Mouse (Mus musculus): ENCODE data around the gene Pbp2.

Pbp2 gene

GRCm38 (mm10) chr6:135310305-135310704 is at the start of gene Pbp2:
TSS of gene Pbp2 (minus strand) at chr6:135310405.
- DNase-seq (ENCODE audit: low read depth in 1 of 2, low spot score in 2 of 2), result no peak

DNA sequence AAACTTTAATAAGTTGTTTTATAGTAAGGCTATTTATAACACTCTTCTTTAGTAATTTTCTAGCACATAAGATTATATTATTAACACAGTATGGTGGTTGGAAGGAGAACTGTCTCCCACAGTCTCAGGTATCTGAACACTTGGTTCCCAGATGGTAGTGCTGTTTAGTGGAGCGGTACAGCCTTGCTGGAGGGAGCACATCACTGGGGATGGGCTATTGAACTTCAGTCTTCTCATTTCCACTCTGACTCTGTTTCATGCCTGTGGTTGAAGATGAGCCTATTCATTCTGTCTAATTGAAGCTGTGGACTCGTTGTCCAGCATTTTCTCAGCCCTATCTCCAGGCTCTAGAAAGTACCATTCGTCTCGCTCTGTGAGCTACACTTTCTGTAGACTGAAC is 44.7 kb upstream of the Pbp2 start:
- DNase-seq (ENCODE audit: low read depth in 1 of 2, low spot score in 2 of 2), result no peak

GRCm38 (mm10) chr6:135352537-135352936 is 42.3 kb upstream of the Pbp2 start:
- DNase-seq (ENCODE audit: low read depth in 1 of 2, low spot score in 2 of 2), result no peak

DNA sequence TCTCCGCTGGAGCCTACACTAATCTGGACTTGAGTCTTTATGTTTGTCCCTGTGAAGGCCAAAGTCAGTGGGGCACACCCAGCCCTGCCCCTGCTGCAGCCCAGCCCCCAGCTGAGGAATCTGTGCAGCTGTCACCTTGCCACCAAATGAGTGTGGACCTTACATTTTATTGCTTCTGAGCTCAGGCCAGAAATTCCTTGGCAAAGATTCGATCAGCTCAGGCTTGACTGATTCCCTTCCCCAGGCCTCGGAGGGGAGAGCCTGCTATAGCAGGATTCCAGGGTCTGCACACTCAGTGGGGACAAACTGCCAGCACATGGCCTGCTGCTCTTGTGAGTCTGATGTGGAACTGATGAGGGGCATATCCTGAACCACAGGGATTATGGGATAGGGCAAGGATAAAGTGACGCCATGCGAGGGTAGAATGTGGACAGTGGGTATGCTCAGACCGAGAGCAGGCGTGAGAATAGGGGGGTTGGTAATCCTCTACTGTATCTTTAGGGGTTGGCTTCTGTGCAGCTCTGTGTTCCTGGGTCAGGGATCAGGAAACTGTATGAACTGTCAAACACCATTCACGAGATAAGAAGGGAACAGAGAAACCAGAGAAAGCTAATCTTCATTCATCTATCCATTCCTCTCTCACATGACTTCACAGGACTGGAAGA is 41.6 kb upstream of the Pbp2 start:
- DNase-seq (ENCODE audit: low read depth in 1 of 2, low spot score in 2 of 2), result no peak

DNA sequence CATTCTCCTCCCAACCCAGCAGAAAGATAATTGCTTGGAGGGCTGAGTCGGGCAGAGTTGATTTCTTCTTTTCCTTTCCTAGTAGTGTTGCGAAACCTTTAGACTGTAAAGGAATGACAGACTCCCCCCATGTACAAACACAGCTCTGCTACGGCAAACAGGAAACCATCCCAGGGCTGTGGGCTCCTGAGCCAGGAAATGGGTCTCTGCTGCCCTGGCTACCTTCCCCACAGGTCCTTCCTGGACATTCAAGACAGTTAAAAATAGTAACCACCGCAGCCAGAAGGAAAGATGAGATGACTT is 30.8 kb upstream of the Pbp2 start:
- DNase-seq (ENCODE audit: low read depth in 1 of 2, low spot score in 2 of 2), result no peak

GRCm38 (mm10) chr6:135340355-135341075 is 30.3 kb upstream of the Pbp2 start:
- no peak for DNase-seq (ENCODE audit: low read depth in 1 of 2, low spot score in 2 of 2)

GRCm38 (mm10) chr6:135336376-135336775 is 26.2 kb upstream of the Pbp2 start:
- DNase-seq (ENCODE audit: low read depth in 1 of 2, low spot score in 2 of 2), result no peak

GRCm38 (mm10) chr6:135333994-135334651 is 23.9 kb upstream of the Pbp2 start:
- DNase-seq (ENCODE audit: low read depth in 1 of 2, low spot score in 2 of 2), result no peak

DNA sequence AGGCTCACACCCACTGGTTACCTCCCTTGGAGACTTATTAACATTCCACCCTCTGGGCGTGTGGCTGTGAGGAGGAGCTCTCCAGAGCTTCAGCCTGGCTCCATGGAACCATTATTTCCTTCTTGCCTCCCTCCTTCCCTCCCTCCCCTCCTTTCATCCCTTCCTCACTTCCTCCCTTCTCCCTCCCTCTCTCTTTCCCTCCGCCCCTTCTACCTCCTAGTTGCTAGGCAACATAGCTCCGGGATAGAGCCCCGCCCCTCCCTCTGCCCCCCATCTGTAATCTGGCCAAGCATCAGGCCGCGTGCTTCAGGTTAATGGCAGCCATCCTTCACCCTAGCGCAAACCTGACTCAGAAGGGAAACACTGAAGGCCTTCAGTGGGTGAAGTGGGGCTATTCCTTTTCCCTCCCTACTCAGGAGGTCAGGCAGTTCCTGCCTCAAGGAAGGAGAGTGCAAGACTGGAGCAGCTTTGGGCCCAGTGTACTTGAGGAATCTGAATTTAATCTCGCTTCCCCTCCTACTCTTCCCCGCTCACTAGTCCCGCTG is 22.6 kb upstream of the Pbp2 start:
- no peak for DNase-seq (ENCODE audit: low read depth in 1 of 2, low spot score in 2 of 2)

GRCm38 (mm10) chr6:135331916-135332315 is 21.7 kb upstream of the Pbp2 start:
- no peak for DNase-seq (ENCODE audit: low read depth in 1 of 2, low spot score in 2 of 2)

GRCm38 (mm10) chr6:135326847-135327246 is 16.6 kb upstream of the Pbp2 start:
- DNase-seq (ENCODE audit: low read depth in 1 of 2, low spot score in 2 of 2), result no peak

DNA sequence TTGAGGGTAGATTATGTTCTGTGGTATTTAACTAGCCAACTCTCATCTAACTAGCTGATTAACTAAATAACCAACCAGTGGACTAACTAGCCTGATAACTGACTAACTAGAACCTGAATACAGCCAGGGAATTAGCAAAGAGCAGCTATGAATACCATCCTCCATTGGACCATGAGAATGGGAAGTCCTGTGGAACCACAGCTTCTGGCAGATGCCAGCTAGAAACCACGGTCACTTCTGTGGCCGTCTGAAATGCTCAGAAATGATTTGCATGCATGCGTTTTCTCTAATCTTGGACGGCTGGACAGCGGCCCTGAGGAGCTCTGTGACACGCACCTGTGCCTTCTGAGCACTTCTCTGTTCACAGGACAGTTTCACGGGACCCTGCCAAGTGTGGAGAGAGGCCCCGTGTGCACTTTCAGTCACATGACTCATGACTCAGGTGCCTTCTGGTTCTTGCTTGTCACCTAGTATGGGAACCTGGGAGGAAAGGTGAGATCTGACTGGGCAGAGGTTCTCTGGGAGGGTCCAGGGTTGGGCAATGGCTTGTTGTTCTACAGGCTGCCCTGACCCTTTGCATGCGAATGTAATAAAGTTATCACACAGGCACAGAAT is 14.6 kb upstream of the Pbp2 start:
- no peak for DNase-seq (ENCODE audit: low read depth in 1 of 2, low spot score in 2 of 2)

DNA sequence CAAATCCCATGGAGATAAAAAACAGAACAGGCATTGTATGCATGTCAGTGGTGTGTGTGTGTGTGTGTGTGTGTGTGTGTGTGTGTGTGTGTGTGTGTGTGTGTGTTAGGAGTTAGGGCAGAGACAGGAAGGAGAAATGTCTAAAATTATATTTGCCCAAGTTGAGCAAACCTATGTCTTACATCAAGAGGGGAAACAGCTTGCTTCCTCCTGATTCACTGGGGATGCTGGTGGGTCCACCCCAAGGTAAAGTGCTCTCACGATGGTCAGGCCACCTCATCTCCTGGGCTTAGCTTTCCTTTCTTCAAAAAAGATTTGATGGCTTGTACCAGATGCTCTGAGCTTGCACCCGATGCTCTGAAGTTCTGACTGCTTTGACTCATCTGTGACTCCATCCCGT is 13.9 kb upstream of the Pbp2 start:
- DNase-seq (ENCODE audit: low read depth in 1 of 2, low spot score in 2 of 2), result no peak

GRCm38 (mm10) chr6:135323311-135323982 is 13.2 kb upstream of the Pbp2 start:
- peak; percentile 14 to 41 for DNase-seq (ENCODE audit: low read depth in 1 of 2, low spot score in 2 of 2)

GRCm38 (mm10) chr6:135322749-135323148 is 12.5 kb upstream of the Pbp2 start:
- no peak for DNase-seq (ENCODE audit: low read depth in 1 of 2, low spot score in 2 of 2)

- no peak for DNase-seq (ENCODE audit: low read depth in 1 of 2, low spot score in 2 of 2)
These were observed 9.3 kb upstream of the Pbp2 start for GRCm38 (mm10) chr6:135319431-135319933.

DNA sequence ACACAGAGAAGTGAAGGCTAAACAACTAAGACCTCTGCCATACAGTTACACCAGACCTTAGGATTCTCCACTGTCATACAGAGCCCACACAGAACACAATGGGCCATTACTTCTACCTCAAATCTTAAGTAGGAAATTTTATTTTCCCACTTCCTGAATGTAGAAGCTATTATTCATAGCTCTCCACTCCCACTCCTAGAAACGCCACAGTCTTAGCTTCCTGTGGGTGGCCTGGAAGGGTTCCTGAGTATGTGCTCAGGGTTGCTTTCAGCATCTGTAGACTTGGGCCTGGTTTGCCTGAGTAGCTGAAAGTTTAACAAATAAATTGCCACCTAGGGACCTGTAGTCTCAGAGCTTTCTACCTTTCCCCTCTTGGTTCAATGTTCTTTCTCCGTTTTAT is 5.9 kb upstream of the Pbp2 start:
- no peak for DNase-seq (ENCODE audit: low read depth in 1 of 2, low spot score in 2 of 2)

DNA sequence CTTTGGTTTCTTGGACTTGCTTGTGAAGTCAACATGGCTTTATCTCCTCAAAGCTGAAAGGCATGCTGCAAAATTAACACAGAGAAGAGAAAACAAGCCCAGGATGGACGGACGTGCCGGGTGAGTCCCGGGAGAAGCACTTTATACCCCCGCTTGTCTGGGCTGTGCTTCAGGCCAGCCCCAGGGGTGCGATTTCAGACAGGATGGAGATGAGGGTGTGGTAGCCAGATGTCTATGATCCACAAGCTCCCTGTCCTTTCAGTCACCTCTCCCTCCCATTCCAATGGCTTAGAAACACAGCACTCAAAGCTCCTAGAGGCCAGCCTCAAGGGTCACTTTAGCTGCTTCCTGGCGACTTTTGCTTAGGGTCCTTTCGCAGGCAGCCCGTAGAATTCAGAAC is 3.8 kb upstream of the Pbp2 start:
- DNase-seq (ENCODE audit: low read depth in 1 of 2, low spot score in 2 of 2), result no peak

DNA sequence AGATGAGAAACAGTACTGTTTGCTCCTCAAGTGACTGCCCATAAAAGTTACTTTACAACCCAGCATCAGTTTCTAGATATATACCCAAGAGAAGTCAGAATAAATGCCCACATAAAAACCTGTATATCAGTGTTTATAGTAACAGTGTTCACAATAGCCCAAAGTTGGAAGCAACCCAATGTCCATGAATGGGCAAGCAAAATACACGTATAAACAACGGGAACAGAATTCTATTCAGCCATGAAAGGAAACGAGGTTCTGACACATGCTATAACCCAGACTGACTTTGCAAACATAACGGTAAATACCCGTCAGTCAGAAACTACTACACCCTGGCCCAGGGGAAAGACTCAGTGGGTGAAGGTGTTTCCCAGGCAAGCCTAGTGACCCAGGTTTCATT is 1.8 kb upstream of the Pbp2 start:
- DNase-seq (ENCODE audit: low read depth in 1 of 2, low spot score in 2 of 2), result no peak

DNA sequence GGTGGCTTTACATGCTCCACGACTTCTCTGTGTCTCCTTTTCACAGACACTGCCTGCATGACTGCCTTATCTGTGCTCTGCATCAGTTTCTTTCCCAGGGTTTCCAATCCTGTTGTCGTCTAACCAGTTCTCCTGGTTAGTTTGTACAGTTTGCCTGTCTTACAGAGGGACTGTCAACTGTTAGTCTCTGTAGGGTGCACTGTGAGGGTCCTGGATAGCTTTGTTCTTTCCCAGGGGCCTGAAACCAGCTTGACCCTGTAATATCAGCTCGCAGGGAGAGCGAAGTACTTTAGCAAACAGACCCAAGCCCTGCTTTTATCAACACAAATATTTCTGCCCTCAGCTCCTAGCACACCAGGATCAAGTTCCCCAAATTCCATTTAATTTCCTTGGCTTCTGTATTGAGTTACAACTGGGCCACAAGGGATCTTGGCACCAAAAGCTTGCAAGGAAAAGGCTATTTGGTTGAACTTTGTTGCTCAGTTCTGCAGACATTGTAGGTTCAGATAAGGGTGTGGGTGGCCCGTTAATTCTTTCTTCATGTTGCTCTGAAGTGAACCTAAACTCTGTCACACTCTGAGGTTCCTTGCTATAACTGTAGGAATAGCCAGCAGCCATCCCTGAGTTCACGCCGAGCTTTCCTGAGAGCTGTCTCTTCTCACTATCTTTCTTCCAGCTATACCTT is 5.5 kb downstream of the Pbp2 start:
- DNase-seq (ENCODE audit: low read depth in 1 of 2, low spot score in 2 of 2), result no peak
